Mouse (Mus musculus) spleen, postnatal 4 days (tissue): Measurements from ENCODE around the gene Srek1.

Source experiments
- DNase-seq, 2 experiments: peaks; one replicate each; pipeline ENCODE4 v3.0.0; 2022; ENCODE audit warnings: low spot score in 2 of 2

The Srek1 gene

GRCm38 (mm10) chr13:103726872-103727271 is 47.5 kb downstream of the Srek1 start:
- DNase-seq = no peak

- no peak for DNase-seq
Measured at GRCm38 (mm10) chr13:103711406-103712025, 62.9 kb downstream of the Srek1 start.

GRCm38 (mm10) chr13:103710359-103710781 is 64.0 kb downstream of the Srek1 start:
- DNase-seq = peak; percentile 30 to 74

- DNase-seq = no peak
Measured at GRCm38 (mm10) chr13:103705436-103705978, 68.9 kb downstream of the Srek1 start.

GRCm38 (mm10) chr13:103703833-103704232 is 70.6 kb downstream of the Srek1 start:
- DNase-seq = no peak

- DNase-seq = peak; percentile 57 to 84
Measured at GRCm38 (mm10) chr13:103703386-103703785, 71.0 kb downstream of the Srek1 start.

- no peak for DNase-seq
Measured at GRCm38 (mm10) chr13:103702266-103702665, 72.1 kb downstream of the Srek1 start.

- DNase-seq = no peak
Measured at GRCm38 (mm10) chr13:103700752-103701151, 73.7 kb downstream of the Srek1 start.

GRCm38 (mm10) chr13:103697993-103698392 is 76.4 kb downstream of the Srek1 start:
- DNase-seq = peak in 1 of 2 experiments; percentile 43

- peak in 1 of 2 experiments; percentile 66 for DNase-seq
Measured at GRCm38 (mm10) chr13:103696164-103696563, 78.2 kb downstream of the Srek1 start.

- DNase-seq = peak in 1 of 2 experiments; percentile 41
Measured at GRCm38 (mm10) chr13:103695456-103695855, 79.0 kb downstream of the Srek1 start.
